Mouse (Mus musculus) cerebellum, adult 2 months (tissue): ENCODE measurements at regions not wholly inside any gene's neighbourhood (a gene's known extent, or its start where the extent isn't known, plus 50 kb on each side); places are given as distances from the start of the nearest gene placed in this dataset.

Source experiments
- CTCF ChIP-seq: fragments of 200-500 bp; IDR thresholded peaks from 2 replicates; pipeline ENCODE4 v1.5.1; 2011; ENCODE audit warnings: low read depth, mild to moderate bottlenecking, control low read depth, low read length, moderate library complexity, borderline replicate concordance; ENCODE audit not compliant: insufficient read depth
- POLR2A ChIP-seq: fragments of 200-500 bp; IDR thresholded peaks from 2 replicates; pipeline ENCODE4 v1.6.1; 2011; ENCODE audit warnings: low read length, control low read depth, borderline replicate concordance; ENCODE audit not compliant: insufficient read depth

GRCm38 (mm10) chr14:120603849-120604492 is 125.7 kb downstream of the Rap2a start:
- no peak for TF ChIP-seq POLR2A
- TF ChIP-seq CTCF = no peak
